ENCODE assay signal across 8 mouse cellular contexts in the genomic region with DNA sequence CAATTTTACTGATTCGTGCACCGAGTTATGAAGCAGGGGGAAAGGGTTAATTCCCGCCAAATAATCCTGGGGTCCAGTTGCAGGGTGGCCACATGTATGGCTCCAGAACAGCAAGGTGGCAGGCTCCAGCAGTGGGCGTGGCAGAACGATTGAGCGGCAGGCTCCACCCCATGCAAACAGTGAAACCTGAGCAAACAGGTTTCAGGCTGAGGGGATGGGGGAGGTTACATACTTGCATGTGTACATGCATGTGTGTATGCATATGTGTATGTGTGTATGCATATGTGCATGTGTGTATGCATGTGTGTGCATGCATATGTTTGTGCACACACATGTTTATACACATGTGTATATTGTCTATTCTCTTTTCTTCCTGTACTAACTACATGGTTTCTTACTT. TPM values are rescaled to one million over a fixed set of nuclear protein-coding genes. Genes with fewer than 3 reads are reported as not detected.
DNase-seq lines count a peak whose midpoint lies in the region; ATAC-seq and TF ChIP-seq lines count a peak whose summit lies in the region.
"Not testable (repeated sequence)": the region's sequence is repeated elsewhere in the genome, so short reads cannot be mapped to it uniquely, and the experiment has no call there.

No protein-coding gene starts in this region.

- H3K4me3 ChIP-seq in forebrain, embryonic 12.5 days (replicated peaks), result peak overlapping the region; percentile 13; the same call in 1 of the 2 replicates
- peak overlapping the region; percentile 5 to 29 for H3K4me3 ChIP-seq in heart, embryonic 14.5 days (ENCODE audit: control insufficient read depth in 1 of 2, insufficient read depth in 1 of 2, low read depth in 1 of 2, low read length in 2 of 2)
- not testable (repeated sequence) for H3K4me3 ChIP-seq in hindbrain, postnatal 0 days (ENCODE audit: low read length); midbrain, postnatal 0 days (ENCODE audit: low read depth, low read length)
- peak overlapping the region; percentile 24 for H3K4me3 ChIP-seq in limb, embryonic 12.5 days (replicated peaks)
- peak overlapping the region; percentile 13; the same call in 1 of the 2 replicates for H3K4me3 ChIP-seq in lung, embryonic 16.5 days (ENCODE audit: low read length)
- peak overlapping the region; percentile 17; the same call in 1 of the 2 replicates for H3K4me3 ChIP-seq in stomach, embryonic 16.5 days (replicated peaks; ENCODE audit: low read length)

- H3K9ac ChIP-seq in forebrain, embryonic 12.5 days; heart, embryonic 14.5 days (ENCODE audit: low read length); hindbrain, postnatal 0 days (replicated peaks; ENCODE audit: low read length); limb, embryonic 12.5 days (replicated peaks); lung, embryonic 16.5 days (ENCODE audit: low read length); midbrain, postnatal 0 days (replicated peaks; ENCODE audit: low read length, poor library complexity, severe bottlenecking); stomach, embryonic 16.5 days (ENCODE audit: low read length): not testable (repeated sequence)

- peak; percentile 52; the same call in 1 of the 2 replicates for ATAC-seq in forebrain, embryonic 12.5 days (ENCODE audit: low FRiP score)
- not testable (repeated sequence) for ATAC-seq in heart, embryonic 14.5 days (ENCODE audit: insufficient number of reproducible peaks, insufficient read depth, low FRiP score, low read depth); midbrain, postnatal 0 days (ENCODE audit: low FRiP score); stomach, embryonic 16.5 days (ENCODE audit: insufficient read depth, low FRiP score)
- 0 out of 2 replicates have a peak, but pooled peaks have one; percentile 43 for ATAC-seq in hindbrain, postnatal 0 days
- peak; percentile 72; the same call in 1 of the 2 replicates for ATAC-seq in limb, embryonic 12.5 days (ENCODE audit: insufficient number of reproducible peaks, insufficient read depth, low FRiP score, low TSS enrichment, low read depth)
- peak; percentile 41; the same call in 1 of the 2 replicates for ATAC-seq in lung, embryonic 16.5 days (ENCODE audit: low read depth)

- DNase-seq in R1 (ENCODE audit: low read depth, low spot score), result peak; percentile 17
- not testable (repeated sequence) for DNase-seq in hindbrain, postnatal 0 days (ENCODE audit: low spot score); midbrain, postnatal 0 days (ENCODE audit: low spot score)

- peak overlapping the region; percentile 45 for H3K4me2 ChIP-seq in forebrain, embryonic 12.5 days
- H3K4me2 ChIP-seq in heart, embryonic 14.5 days (ENCODE audit: low read length), result peak overlapping the region; percentile 86
- H3K4me2 ChIP-seq in hindbrain, postnatal 0 days (ENCODE audit: low read depth, low read length), result peak overlapping the region; percentile 57; the same call in 1 of the 2 replicates
- H3K4me2 ChIP-seq in limb, embryonic 12.5 days, result peak overlapping the region; percentile 57
- peak overlapping the region; percentile 42 for H3K4me2 ChIP-seq in lung, embryonic 16.5 days (ENCODE audit: low read depth, low read length)
- peak overlapping the region; percentile 15; the same call in 1 of the 2 replicates for H3K4me2 ChIP-seq in midbrain, postnatal 0 days (ENCODE audit: low read depth, low read length, poor library complexity, severe bottlenecking)
- H3K4me2 ChIP-seq in stomach, embryonic 16.5 days (ENCODE audit: low read depth, low read length), result peak overlapping the region; percentile 38

- not testable (repeated sequence) for TF ChIP-seq CTCF in hindbrain, postnatal 0 days (IDR thresholded peaks at IDR 0.05; ENCODE audit: low read depth); midbrain, postnatal 0 days (IDR thresholded peaks at IDR 0.05)

- H3K27ac ChIP-seq in forebrain, embryonic 12.5 days; heart, embryonic 14.5 days (replicated peaks in 1 of 2; ENCODE audit: control insufficient read depth in 1 of 2, insufficient read depth in 1 of 2, low read depth in 2 of 2, low read length in 2 of 2); hindbrain, postnatal 0 days; limb, embryonic 12.5 days; lung, embryonic 16.5 days (ENCODE audit: low read length); midbrain, postnatal 0 days (ENCODE audit: low read depth, low read length); stomach, embryonic 16.5 days (ENCODE audit: low read length): not testable (repeated sequence)

- H3K36me3 ChIP-seq in forebrain, embryonic 12.5 days (replicated peaks); heart, embryonic 14.5 days (ENCODE audit: control insufficient read depth, insufficient read depth, low read length); hindbrain, postnatal 0 days (ENCODE audit: insufficient read depth, low read length); limb, embryonic 12.5 days; lung, embryonic 16.5 days (ENCODE audit: control insufficient read depth, insufficient read depth, low read length); midbrain, postnatal 0 days (ENCODE audit: insufficient read depth, low read length); stomach, embryonic 16.5 days (ENCODE audit: control insufficient read depth, insufficient read depth, low read length): not testable (repeated sequence)

- H3K9me3 ChIP-seq in forebrain, embryonic 12.5 days; heart, embryonic 14.5 days (ENCODE audit: control insufficient read depth, low read length); hindbrain, postnatal 0 days (ENCODE audit: low read length); limb, embryonic 12.5 days; lung, embryonic 16.5 days (ENCODE audit: control insufficient read depth, low read length); midbrain, postnatal 0 days (ENCODE audit: low read length); stomach, embryonic 16.5 days (replicated peaks; ENCODE audit: control insufficient read depth, low read length): not testable (repeated sequence)

- 10% methylated on average over 6 of the region's 6 CpGs for WGBS in forebrain, embryonic 12.5 days
- 8% methylated on average over 6 of the region's 6 CpGs for WGBS in heart, embryonic 14.5 days
- WGBS in hindbrain, postnatal 0 days, result 7% methylated on average over 6 of the region's 6 CpGs
- 12% methylated on average over 6 of the region's 6 CpGs for WGBS in limb, embryonic 12.5 days
- WGBS in lung, embryonic 16.5 days, result 11% methylated on average over 6 of the region's 6 CpGs
- 11% methylated on average over 6 of the region's 6 CpGs for WGBS in midbrain, postnatal 0 days
- 5% methylated on average over 6 of the region's 6 CpGs for WGBS in stomach, embryonic 16.5 days

- not testable (repeated sequence) for H3K27me3 ChIP-seq in forebrain, embryonic 12.5 days; heart, embryonic 14.5 days (ENCODE audit: control insufficient read depth, insufficient read depth, low read length); hindbrain, postnatal 0 days (ENCODE audit: insufficient read depth, low read length); lung, embryonic 16.5 days (ENCODE audit: control insufficient read depth, insufficient read depth, low read depth, low read length); midbrain, postnatal 0 days (ENCODE audit: insufficient read depth, low read length); stomach, embryonic 16.5 days (ENCODE audit: control insufficient read depth, insufficient read depth, low read length)
- H3K27me3 ChIP-seq in limb, embryonic 12.5 days, result peaks cover 12% of the 10 kb centered on the region

- peaks cover 20% of the 10 kb centered on the region for H3K4me1 ChIP-seq in forebrain, embryonic 12.5 days
- peaks cover 0 to 13% of the 10 kb centered on the region in 2 experiments; a peak in 2 of 4 replicates for H3K4me1 ChIP-seq in heart, embryonic 14.5 days (ENCODE audit: control insufficient read depth in 2 of 2, insufficient read depth in 2 of 2, low read length in 2 of 2)
- peaks cover 12% of the 10 kb centered on the region for H3K4me1 ChIP-seq in hindbrain, postnatal 0 days (ENCODE audit: insufficient read depth, low read length)
- H3K4me1 ChIP-seq in limb, embryonic 12.5 days (replicated peaks), result peaks cover 27% of the 10 kb centered on the region
- H3K4me1 ChIP-seq in lung, embryonic 16.5 days (replicated peaks; ENCODE audit: control insufficient read depth, insufficient read depth, low read length); midbrain, postnatal 0 days (ENCODE audit: insufficient read depth, low read length); stomach, embryonic 16.5 days (ENCODE audit: control insufficient read depth, insufficient read depth, low read length): not testable (repeated sequence)

RNA-seq across cellular contexts. Expression of a gene that starts 46.9 kb away (rescaled TPM):
- 74.3 and 74.7 TPM in 2 replicates for polyA plus RNA-seq in forebrain, embryonic 12.5 days (2016; fragmentation: Nextera tagmentation; extraction: Ambion mirVana)
- polyA plus RNA-seq in heart, embryonic 14.5 days (2014; fragmentation: Nextera tagmentation; extraction: Ambion mirVana), result 122 and 126 TPM in 2 replicates
- total RNA-seq in hindbrain, postnatal 0 days (2014; rRNA removed), result 105 and 110 TPM in 2 replicates
- 103 and 107 TPM in 2 replicates for polyA plus RNA-seq in hindbrain, postnatal 0 days (2015; fragmentation: Nextera tagmentation; extraction: Ambion mirVana)
- polyA plus RNA-seq in limb, embryonic 12.5 days (2016; fragmentation: Nextera tagmentation; extraction: Ambion mirVana), result 118 and 121 TPM in 2 replicates
- 46.8 and 52.1 TPM in 2 replicates for polyA plus RNA-seq in lung, embryonic 16.5 days (2015; fragmentation: Nextera tagmentation; extraction: Ambion mirVana)
- total RNA-seq in midbrain, postnatal 0 days (2014; rRNA removed), result 87.5 and 102 TPM in 2 replicates
- 68.8 and 72.1 TPM in 2 replicates for polyA plus RNA-seq in midbrain, postnatal 0 days (2015; fragmentation: Nextera tagmentation; extraction: Ambion mirVana)
- 50.4 and 56.1 TPM in 2 replicates for polyA plus RNA-seq in stomach, embryonic 16.5 days (2015; fragmentation: Nextera tagmentation; extraction: Ambion mirVana)

Comparison
In these comparisons a context has a peak if more than half of its experiments do, and no peak if none do; other contexts are left out.
1. H3K4me2 ChIP-seq: peak in every context shown above with its lines; median percentile 86 in heart, embryonic 14.5 days; 57 in hindbrain, postnatal 0 days; 57 in limb, embryonic 12.5 days; 45 in forebrain, embryonic 12.5 days; 42 in lung, embryonic 16.5 days; 38 in stomach, embryonic 16.5 days; 15 in midbrain, postnatal 0 days.